ENCODE assay signal across 21 mouse cellular contexts in genomic region chr14:23093306-23093705, GRCm38 (mm10).
A peak's percentile ranks its signal among the peaks of the same experiment; 100 is the strongest.
DNase-seq lines count a peak whose midpoint lies in the region; ATAC-seq and TF ChIP-seq lines count a peak whose summit lies in the region.
"Had no signal": no experiment of that assay in that cellular context is flagged by ENCODE, and none has a peak within 500 bp of the region (broad histone marks: within the 10 kb centered on the region; RNA-seq: fewer than 3 reads in every experiment).

No protein-coding gene starts in this region.

- H3K4me3 ChIP-seq in cerebellum, adult 2 months (replicated peaks; ENCODE audit: insufficient read depth, low read depth, low read length) = no peak overlapping the region
- no peak overlapping the region for H3K4me3 ChIP-seq in hindbrain, embryonic 12.5 days
- H3K4me3 ChIP-seq: embryonic facial prominence, embryonic 10.5 days; heart, embryonic 13.5 days; hindbrain, embryonic 13.5 days; kidney, embryonic 15.5 days had no signal

- no peaks in the 10 kb centered on the region for H3K9me3 ChIP-seq in hindbrain, embryonic 12.5 days (replicated peaks)
- H3K9me3 ChIP-seq: embryonic facial prominence, embryonic 10.5 days; G1E; heart, embryonic 13.5 days; hindbrain, embryonic 13.5 days; kidney, embryonic 15.5 days had no signal

- TF ChIP-seq CTCF in cerebellum, adult 2 months (IDR thresholded peaks at IDR 0.05; ENCODE audit: borderline replicate concordance, insufficient read depth, low read depth, low read length) = no peak

- H3K27ac ChIP-seq in cerebellum, adult 2 months (ENCODE audit: insufficient read depth, low read length) = no peak overlapping the region
- H3K27ac ChIP-seq in hindbrain, embryonic 12.5 days = no peak overlapping the region
- H3K27ac ChIP-seq: embryonic facial prominence, embryonic 10.5 days; heart, embryonic 13.5 days; hindbrain, embryonic 13.5 days; hindbrain, postnatal 0 days; kidney, embryonic 15.5 days had no signal

- TF ChIP-seq POLR2A in cerebellum, adult 2 months (IDR thresholded peaks at IDR 0.05; ENCODE audit: borderline replicate concordance, insufficient read depth, low read length) = no peak

- no peak for DNase-seq in cerebellum, postnatal 4 days (ENCODE audit: low spot score in 2 of 2)
- DNase-seq in brain, adult 2 months (ENCODE audit: low read depth, low spot score) = peak; percentile 83
- peak; percentile 59 to 89 for DNase-seq in cerebellum, adult 2 months
- DNase-seq in cerebellum, postnatal 10 days = peak; percentile 79 to 81
- no peak for DNase-seq in frontal cortex, adult 2 months (ENCODE audit: extremely low spot score in 1 of 2, low spot score in 1 of 2)
- no peak for DNase-seq in right cerebral cortex, postnatal 10 days (ENCODE audit: low spot score in 2 of 2)
- DNase-seq: adrenal gland, postnatal 14 days; B cell, adult 2 months; gastrocnemius, postnatal 10 days; heart, postnatal 4 days; kidney, adult 2 months had no signal

- no peak overlapping the region for H3K9ac ChIP-seq in hindbrain, embryonic 12.5 days
- H3K9ac ChIP-seq: heart, embryonic 13.5 days; hindbrain, embryonic 13.5 days; kidney, embryonic 15.5 days had no signal

- H3K27me3 ChIP-seq in cerebellum, adult 2 months (ENCODE audit: control insufficient read depth, insufficient read depth, low read length) = no peaks in the 10 kb centered on the region
- H3K27me3 ChIP-seq in hindbrain, embryonic 12.5 days = no peaks in the 10 kb centered on the region
- H3K27me3 ChIP-seq: heart, embryonic 13.5 days; hindbrain, embryonic 13.5 days; kidney, embryonic 15.5 days had no signal

- H3K36me3 ChIP-seq in hindbrain, embryonic 12.5 days = no peaks in the 10 kb centered on the region
- H3K36me3 ChIP-seq: embryonic facial prominence, embryonic 10.5 days; G1E; heart, embryonic 13.5 days; hindbrain, embryonic 13.5 days; kidney, embryonic 15.5 days had no signal

- no peaks in the 10 kb centered on the region; the same call in 1 of the 2 replicates for H3K4me1 ChIP-seq in cerebellum, adult 2 months (ENCODE audit: control insufficient read depth, insufficient read depth, low read length)
- H3K4me1 ChIP-seq in hindbrain, embryonic 12.5 days = peaks cover 17% of the 10 kb centered on the region

- H3K4me2 ChIP-seq in hindbrain, embryonic 12.5 days (replicated peaks) = no peak overlapping the region
- H3K4me2 ChIP-seq: heart, embryonic 13.5 days; hindbrain, embryonic 13.5 days; kidney, embryonic 15.5 days had no signal

- peak; percentile 91 for ATAC-seq in cerebellum, adult (ENCODE audit: insufficient number of reproducible peaks, low FRiP score, low TSS enrichment)
- no peak for ATAC-seq in hindbrain, embryonic 12.5 days (ENCODE audit: low FRiP score)
- ATAC-seq: CD4-positive, CD25-positive, alpha-beta regulatory T cell, adult 4 months; forebrain, embryonic 14.5 days; hindbrain, postnatal 0 days had no signal

- 14% methylated on average over 4 of the region's 4 CpGs for WGBS in cerebellum, adult 2 months
- WGBS in hindbrain, embryonic 12.5 days = 89% methylated on average over 4 of the region's 4 CpGs

Comparison
In these comparisons a context has a peak if more than half of its experiments do, and no peak if none do; other contexts are left out.
1. DNase-seq: peak in brain, adult 2 months (single experiment), cerebellum, adult 2 months (2 of 2) and cerebellum, postnatal 10 days (2 of 2); none in cerebellum, postnatal 4 days (0 of 2), frontal cortex, adult 2 months (0 of 2) and right cerebral cortex, postnatal 10 days (0 of 2).